Mouse (Mus musculus) kidney, adult 2 months (tissue): ENCODE results near the gene AW549877.

Experiments
- CTCF ChIP-seq: fragments of 200-500 bp; conservative IDR thresholded peaks from 2 replicates; pipeline ENCODE4 v1.5.1; 2011; ENCODE audit warnings: low read depth, mild to moderate bottlenecking, control low read depth, low read length, moderate library complexity, mixed read lengths; ENCODE audit not compliant: insufficient read depth, insufficient read length
- POLR2A ChIP-seq: fragments of 200-500 bp; IDR thresholded peaks from one replicate; pipeline ENCODE4 v1.6.1; 2011; ENCODE audit warnings: low read depth, low read length, control low read depth

DNA sequence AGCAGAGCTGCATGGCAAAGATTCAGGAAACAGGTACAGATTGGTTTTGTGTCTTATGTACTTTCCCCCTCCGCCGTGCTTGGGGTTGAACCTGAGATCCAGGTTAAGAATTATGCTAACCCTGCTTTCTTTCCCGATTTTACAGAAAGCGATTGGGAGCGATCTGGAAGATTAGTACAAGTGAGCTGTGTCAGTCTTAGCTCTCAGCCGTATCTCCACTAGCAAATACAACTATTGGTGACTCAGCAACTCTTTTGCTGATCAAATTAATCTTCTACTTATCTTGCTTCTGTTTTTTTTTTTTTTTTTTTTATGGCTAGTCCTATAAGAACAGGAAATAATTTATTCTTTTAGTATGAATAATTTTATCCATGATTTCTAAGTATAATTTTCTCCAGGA lies 25.4 kb downstream of the AW549877 start:
- TF ChIP-seq CTCF (no peak), POLR2A (no peak)
